Mouse (Mus musculus) neural tube, postnatal 0 days (tissue): ENCODE results near the gene Tmem50b. TPM values are rescaled to one million over a fixed set of nuclear protein-coding genes. Genes with fewer than 3 reads are reported as not detected.

ENCODE experiments used
- microRNA-seq: library from miRNA; unstranded; fragments of <30 nt; microRNA quantifications from one replicate; pipeline ENCODE4, GENCODE M21; 2016
- polyA plus RNA-seq: library from polyadenylated mRNA; unstranded; fragments of >200 nt; fragmentation: Nextera tagmentation; extraction: Ambion mirVana; gene quantifications from 2 replicates; pipeline ENCODE4 v1.2.1, GENCODE M21; 2015

Tmem50b gene
- polyA plus RNA-seq = 115 and 122 TPM in 2 replicates

GRCm38 (mm10) chr16:91597672-91598010, at the start of gene Tmem50b:
TSS of gene Tmem50b (minus strand) at chr16:91597800.

GRCm38 (mm10) chr16:91646681-91647419, 49.2 kb upstream of the Tmem50b start, which contains the start of gene Gart:
TSS of gene Gart (minus strand) at chr16:91646952.

GRCm38 (mm10) chr16:91618511-91619501, 21.2 kb upstream of the Tmem50b start, which contains the start of gene Dnajc28:
TSS of gene Dnajc28 (minus strand) at chr16:91619026.

GRCm38 (mm10) chr16:91546836-91547741, 50.5 kb downstream of the Tmem50b start, which contains the start of gene Ifngr2:
TSS of gene Ifngr2 (plus strand) at chr16:91547072.

Small RNAs within 50 kb of the gene (microRNA-seq; reads per million reads assigned to microRNA genes)
- gene Mir6367 = not detected

Other genes starting within 250 kb of the Tmem50b start
- 48.1 and 52.9 TPM in 2 replicates for gene Ifnar2, start 225.0 kb downstream of the Tmem50b start, polyA plus RNA-seq
- not detected in 2 replicates for gene Gm21970, start 206.1 kb downstream of the Tmem50b start, polyA plus RNA-seq
- 17.0 and 20.5 TPM in 2 replicates for gene Il10rb, start 191.6 kb downstream of the Tmem50b start, polyA plus RNA-seq
- 31.3 and 33.7 TPM in 2 replicates for gene Ifnar1, start 112.6 kb downstream of the Tmem50b start, polyA plus RNA-seq
- gene Ifngr2, start 50.7 kb downstream of the Tmem50b start, polyA plus RNA-seq = 134 and 141 TPM in 2 replicates
- gene Dnajc28, start 21.2 kb upstream of the Tmem50b start, polyA plus RNA-seq = 4.6 and 5.2 TPM in 2 replicates
- 45.5 and 47.5 TPM in 2 replicates for gene Gart, start 49.2 kb upstream of the Tmem50b start, polyA plus RNA-seq
- 89.1 and 95.7 TPM in 2 replicates for gene Son, start 49.7 kb upstream of the Tmem50b start, polyA plus RNA-seq
- 19.2 and 20.8 TPM in 2 replicates for gene Donson, start 91.0 kb upstream of the Tmem50b start, polyA plus RNA-seq
- gene Cryzl1, start 131.2 kb upstream of the Tmem50b start, polyA plus RNA-seq = 96.0 and 99.4 TPM in 2 replicates
- 34.9 and 36.4 TPM in 2 replicates for gene Itsn1, start 131.5 kb upstream of the Tmem50b start, polyA plus RNA-seq